Mouse (Mus musculus): ENCODE measurements around the gene Atp13a3. TPM values are rescaled to one million over a fixed set of nuclear protein-coding genes. Genes with fewer than 3 reads are reported as not detected.

Atp13a3 gene
- polyA plus RNA-seq, 1 experiment: 25.4 TPM

DNA sequence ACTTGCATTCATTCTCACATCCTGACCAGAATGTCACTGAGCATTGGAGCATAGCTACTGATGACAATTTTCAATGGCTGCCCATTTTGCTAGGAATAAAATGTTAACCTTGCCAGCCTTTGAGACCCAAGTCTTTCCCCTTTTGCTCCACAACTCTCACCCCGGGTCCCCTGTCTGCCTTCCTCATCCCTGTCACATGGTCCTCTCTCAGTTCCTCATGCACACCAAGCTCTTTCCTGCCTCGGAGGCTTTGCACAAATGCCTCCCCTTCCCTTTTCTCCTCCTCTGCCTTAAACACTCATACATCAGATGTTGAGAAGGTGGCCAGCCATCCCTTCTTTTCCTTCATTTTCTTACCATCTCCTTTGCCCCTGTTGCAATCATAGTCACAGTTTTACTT, 10.6 kb downstream of the Atp13a3 start:
- DNase-seq: no peak
- H3K36me3 ChIP-seq (ENCODE audit: control insufficient read depth, insufficient read depth, low read length): no peaks in the 10 kb centered on the region
- no peaks in the 10 kb centered on the region for H3K27me3 ChIP-seq (replicated peaks; ENCODE audit: control insufficient read depth, insufficient read depth, low read length)
- peaks cover 19% of the 10 kb centered on the region; the same call in 1 of the 2 replicates for H3K4me1 ChIP-seq (ENCODE audit: control insufficient read depth, insufficient read depth, low read length)
- no peak for TF ChIP-seq POLR2A (IDR thresholded peaks at IDR 0.05; ENCODE audit: low read depth, low read length)
- no peak for TF ChIP-seq CTCF (conservative IDR thresholded peaks at IDR 0.05; ENCODE audit: insufficient read depth, insufficient read length, low read depth, low read length)
- WGBS: 90% methylated on average over 2 of the region's 2 CpGs
- H3K4me3 ChIP-seq (ENCODE audit: insufficient read depth, low read depth, low read length): no peak overlapping the region
- no peak overlapping the region for H3K27ac ChIP-seq (ENCODE audit: insufficient read depth, low read depth, low read length)

DNA sequence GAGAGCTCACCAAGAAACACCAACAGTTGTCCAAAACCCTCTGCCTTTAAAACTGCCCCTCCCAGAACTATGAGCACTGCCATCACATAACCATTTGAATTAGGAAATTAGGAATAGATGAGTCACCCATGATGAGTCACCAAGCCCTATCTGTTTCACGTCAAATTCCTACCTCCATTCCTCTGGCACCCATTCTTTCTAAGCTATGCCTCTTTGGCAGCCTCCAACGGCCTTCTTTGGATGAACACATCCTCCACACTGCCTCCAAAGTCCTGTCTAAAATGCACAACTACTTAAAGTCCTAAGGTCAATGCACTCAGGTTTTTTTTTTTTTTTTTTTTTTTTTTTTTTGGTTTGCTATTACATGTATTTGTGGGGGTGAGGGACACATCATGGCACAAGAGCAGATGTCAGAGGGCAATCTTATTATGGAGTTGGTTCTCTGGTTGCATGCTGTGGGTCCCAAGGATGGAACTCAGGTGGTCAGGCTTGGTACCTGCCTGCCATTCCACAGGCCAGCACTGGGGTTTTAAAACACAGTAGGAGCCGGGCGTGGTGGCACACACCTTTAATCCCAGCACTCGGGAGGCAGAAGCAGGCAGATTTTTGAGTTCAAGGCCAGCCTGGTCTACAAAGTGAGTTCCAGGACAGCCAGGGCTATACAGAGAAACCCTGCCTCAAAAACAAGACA, 15.0 kb downstream of the Atp13a3 start:
- no peaks in the 10 kb centered on the region for H3K27me3 ChIP-seq (replicated peaks; ENCODE audit: control insufficient read depth, insufficient read depth, low read length)
- peaks cover 8% of the 10 kb centered on the region; the same call in 1 of the 2 replicates for H3K4me1 ChIP-seq (ENCODE audit: control insufficient read depth, insufficient read depth, low read length)
- H3K4me3 ChIP-seq (ENCODE audit: insufficient read depth, low read depth, low read length): no peak overlapping the region
- H3K36me3 ChIP-seq (ENCODE audit: control insufficient read depth, insufficient read depth, low read length): no peaks in the 10 kb centered on the region
- DNase-seq: peak; percentile 71
- 64% methylated on average over 5 of the region's 5 CpGs for WGBS
- H3K27ac ChIP-seq (ENCODE audit: insufficient read depth, low read depth, low read length): no peak overlapping the region; the same call in 1 of the 2 replicates
- no peak for TF ChIP-seq POLR2A (IDR thresholded peaks at IDR 0.05; ENCODE audit: low read depth, low read length)
- TF ChIP-seq CTCF (conservative IDR thresholded peaks at IDR 0.05; ENCODE audit: insufficient read depth, insufficient read length, low read depth, low read length): no peak

DNA sequence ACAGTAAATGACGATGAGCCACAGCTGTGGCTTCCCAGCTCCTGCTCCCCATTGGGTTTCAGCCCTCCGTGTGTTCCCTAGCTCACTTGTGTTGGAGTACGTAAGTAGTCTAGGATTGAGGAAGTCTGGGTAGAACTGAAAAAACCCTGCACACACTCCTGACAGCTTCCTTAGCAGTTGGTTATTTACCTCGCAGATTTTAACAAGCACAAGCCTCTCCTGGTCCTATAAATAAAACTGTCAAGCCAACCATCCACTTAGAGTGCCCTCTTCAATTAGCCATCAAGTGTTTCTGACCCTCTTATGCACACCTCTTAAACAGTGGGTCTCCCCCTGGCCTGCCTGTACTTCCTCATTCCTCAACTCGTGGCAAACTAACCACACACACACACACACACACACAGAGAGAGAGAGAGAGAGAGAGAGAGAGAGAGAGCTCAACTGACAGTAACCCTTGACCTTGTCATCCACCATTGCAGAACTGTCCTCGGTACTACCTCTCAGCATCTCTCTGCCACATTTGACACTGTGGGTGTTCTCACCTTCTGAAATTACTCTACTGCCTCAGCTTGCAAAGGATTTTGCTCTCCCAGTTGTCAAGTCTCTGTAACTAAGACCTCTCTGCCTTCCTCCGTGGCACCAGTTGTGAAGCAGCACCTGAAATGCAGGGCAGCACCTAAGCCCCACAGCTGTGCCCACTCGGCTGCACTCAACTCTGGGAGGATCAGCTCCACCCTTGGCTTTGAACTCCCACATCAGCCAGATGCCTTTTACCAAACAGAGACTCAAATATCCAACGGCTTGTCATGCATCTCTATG, 15.7 kb downstream of the Atp13a3 start:
- Histone ChIP-seq H3K36me3 (ENCODE audit: control insufficient read depth, insufficient read depth, low read length) (no peaks in the 10 kb centered on the region), H3K27ac (ENCODE audit: insufficient read depth, low read depth, low read length) (no peak overlapping the region; the same call in 1 of the 2 replicates), H3K27me3 (replicated peaks; ENCODE audit: control insufficient read depth, insufficient read depth, low read length) (no peaks in the 10 kb centered on the region), H3K4me3 (ENCODE audit: insufficient read depth, low read depth, low read length) (no peak overlapping the region), H3K4me1 (ENCODE audit: control insufficient read depth, insufficient read depth, low read length) (peaks cover 8% of the 10 kb centered on the region; the same call in 1 of the 2 replicates)
- DNase-seq: peak; percentile 14
- 63% methylated on average over 9 of the region's 9 CpGs for WGBS
- no peak for TF ChIP-seq CTCF (conservative IDR thresholded peaks at IDR 0.05; ENCODE audit: insufficient read depth, insufficient read length, low read depth, low read length)
- TF ChIP-seq POLR2A (IDR thresholded peaks at IDR 0.05; ENCODE audit: low read depth, low read length): no peak

DNA sequence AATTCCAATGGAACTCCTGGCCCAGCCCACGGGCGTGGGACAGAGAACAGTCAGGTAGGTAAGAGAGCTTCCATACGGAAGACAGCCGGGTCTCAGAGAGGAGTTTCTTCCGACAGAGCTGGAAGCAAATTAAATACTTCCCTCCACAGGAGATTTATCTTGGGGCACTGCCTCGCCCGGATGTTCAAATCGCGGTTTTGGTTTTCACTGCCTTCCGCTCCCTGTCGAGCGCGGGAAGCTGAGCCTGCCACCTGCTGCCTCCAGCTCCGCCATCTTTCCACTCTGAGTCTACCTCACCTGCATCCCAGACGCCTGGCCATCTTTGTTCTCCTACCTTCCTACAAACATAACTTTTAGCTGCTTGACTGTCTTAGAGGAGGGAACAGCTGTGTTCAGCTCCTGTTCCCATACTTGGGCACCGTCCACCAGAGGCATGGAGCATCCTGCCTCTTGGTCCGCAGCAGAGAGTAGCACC, 16.5 kb downstream of the Atp13a3 start:
- DNase-seq: peak; percentile 44
- no peaks in the 10 kb centered on the region for H3K36me3 ChIP-seq (ENCODE audit: control insufficient read depth, insufficient read depth, low read length)
- 6% methylated on average over 17 of the region's 17 CpGs for WGBS

DNA sequence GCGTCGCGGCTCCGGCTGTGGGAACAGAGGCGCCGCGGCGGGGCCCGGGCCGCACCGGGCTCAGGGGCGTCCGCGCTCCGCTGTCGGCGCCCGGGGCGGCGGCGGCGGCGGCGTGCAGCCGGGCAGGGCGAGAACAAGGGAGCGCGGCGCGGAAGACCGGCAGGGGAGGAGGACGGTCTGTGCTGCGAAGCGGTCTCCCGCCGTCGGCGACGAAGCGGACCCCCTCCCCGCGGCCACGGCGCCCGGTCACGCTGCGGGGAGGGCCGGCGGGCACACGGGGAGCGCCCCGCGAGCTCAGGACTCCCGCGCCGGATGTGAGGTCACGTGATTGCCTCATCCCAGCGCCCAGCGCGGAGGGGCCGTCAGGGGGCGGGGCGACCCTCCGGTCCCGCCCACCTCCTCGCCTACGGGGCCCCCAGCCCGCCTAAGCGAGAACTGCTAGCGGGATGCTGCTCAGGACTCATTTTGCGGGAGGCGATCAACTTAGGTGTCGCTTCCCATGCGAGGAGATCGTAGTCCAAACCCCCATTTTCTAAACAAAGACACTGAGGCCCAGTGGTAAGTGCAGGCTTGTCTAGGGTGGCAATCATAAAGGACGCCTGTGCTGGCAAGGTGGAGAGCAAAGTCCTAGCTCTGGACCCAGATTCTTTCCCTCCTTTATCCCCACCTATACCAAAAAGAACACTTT, 17.1 kb downstream of the Atp13a3 start:
- peak; percentile 93 for DNase-seq
- Histone ChIP-seq H3K4me1 (ENCODE audit: control insufficient read depth, insufficient read depth, low read length) (peaks cover 8% of the 10 kb centered on the region; the same call in 1 of the 2 replicates), H3K27ac (ENCODE audit: insufficient read depth, low read depth, low read length) (peak overlapping the region; percentile 10), H3K4me3 (ENCODE audit: insufficient read depth, low read depth, low read length) (peak overlapping the region; percentile 50), H3K36me3 (ENCODE audit: control insufficient read depth, insufficient read depth, low read length) (no peaks in the 10 kb centered on the region), H3K27me3 (replicated peaks; ENCODE audit: control insufficient read depth, insufficient read depth, low read length) (no peaks in the 10 kb centered on the region)
- TF ChIP-seq CTCF (conservative IDR thresholded peaks at IDR 0.05; ENCODE audit: insufficient read depth, insufficient read length, low read depth, low read length): no peak
- TF ChIP-seq POLR2A (IDR thresholded peaks at IDR 0.05; ENCODE audit: low read depth, low read length): no peak
- WGBS: 5% methylated on average over 73 of the region's 76 CpGs

More for the DNA sequence above, 16.5 kb downstream of the Atp13a3 start:
- Histone ChIP-seq H3K27ac (ENCODE audit: insufficient read depth, low read depth, low read length) (peak overlapping the region; percentile 10), H3K4me3 (ENCODE audit: insufficient read depth, low read depth, low read length) (peak overlapping the region; percentile 50), H3K4me1 (ENCODE audit: control insufficient read depth, insufficient read depth, low read length) (peaks cover 8% of the 10 kb centered on the region; the same call in 1 of the 2 replicates), H3K27me3 (replicated peaks; ENCODE audit: control insufficient read depth, insufficient read depth, low read length) (no peaks in the 10 kb centered on the region)
- TF ChIP-seq POLR2A (IDR thresholded peaks at IDR 0.05; ENCODE audit: low read depth, low read length): no peak
- no peak for TF ChIP-seq CTCF (conservative IDR thresholded peaks at IDR 0.05; ENCODE audit: insufficient read depth, insufficient read length, low read depth, low read length)

DNA sequence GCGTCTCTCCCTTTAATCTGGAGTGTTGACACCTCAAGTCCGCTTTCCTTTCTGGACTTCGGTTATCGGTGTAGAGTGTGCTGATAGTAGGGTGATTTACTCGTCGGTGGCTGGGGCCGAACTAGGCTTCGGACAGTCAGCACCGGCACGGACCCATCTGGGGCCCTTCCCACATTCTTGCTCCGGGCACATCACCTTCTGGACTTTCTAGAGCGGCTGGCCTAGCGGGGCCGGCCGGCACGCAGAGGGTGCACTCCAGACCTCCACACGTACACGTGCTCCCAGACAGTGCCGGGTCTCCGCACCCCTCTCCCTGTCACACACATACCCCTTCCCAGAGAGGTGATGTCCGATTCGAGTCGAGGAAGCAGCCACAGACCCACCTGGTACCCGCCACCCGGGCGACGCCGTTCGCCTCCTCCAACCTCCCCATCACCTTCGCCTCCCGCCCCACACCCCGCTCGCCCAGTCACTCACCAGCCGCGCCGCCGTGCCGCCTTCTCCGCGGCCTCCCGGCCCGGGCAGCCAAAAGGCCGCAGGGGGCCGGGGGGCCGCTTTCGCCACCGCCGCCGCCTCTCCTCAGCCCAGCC, 17.8 kb downstream of the Atp13a3 start:
- 1% methylated on average over 49 of the region's 49 CpGs for WGBS
- Histone ChIP-seq H3K4me3 (ENCODE audit: insufficient read depth, low read depth, low read length) (peak overlapping the region; percentile 50), H3K27ac (ENCODE audit: insufficient read depth, low read depth, low read length) (no peak overlapping the region), H3K27me3 (replicated peaks; ENCODE audit: control insufficient read depth, insufficient read depth, low read length) (no peaks in the 10 kb centered on the region), H3K4me1 (ENCODE audit: control insufficient read depth, insufficient read depth, low read length) (peaks cover 8% of the 10 kb centered on the region; the same call in 1 of the 2 replicates), H3K36me3 (ENCODE audit: control insufficient read depth, insufficient read depth, low read length) (no peaks in the 10 kb centered on the region)
- TF ChIP-seq CTCF (conservative IDR thresholded peaks at IDR 0.05; ENCODE audit: insufficient read depth, insufficient read length, low read depth, low read length) (no peak), POLR2A (IDR thresholded peaks at IDR 0.05; ENCODE audit: low read depth, low read length) (no peak)
- DNase-seq: peak; percentile 49

All from kidney, adult 2 months (tissue).